Mouse (Mus musculus): ENCODE results near the gene Dolpp1. TPM values are rescaled to one million over a fixed set of nuclear protein-coding genes. Genes with fewer than 3 reads are reported as not detected.
"Not testable (repeated sequence)": the region's sequence is repeated elsewhere in the genome, so short reads cannot be mapped to it uniquely, and the experiment has no call there.

Dolpp1 gene
- polyA plus RNA-seq, 1 experiment from 2014 or later = 69.9 TPM

GRCm38 (mm10) chr2:30416649-30416965 lies 24.6 kb downstream of the Dolpp1 start:
- WGBS = 0% methylated on average over 7 of the region's 7 CpGs
- H3K27ac ChIP-seq = peak overlapping the region; percentile 96
- H3K4me1 ChIP-seq = peaks cover 52% of the 10 kb centered on the region
- ATAC-seq (replicated peaks) = no peak
- H3K36me3 ChIP-seq (replicated peaks) = no peaks in the 10 kb centered on the region
- no peaks in the 10 kb centered on the region for H3K9me3 ChIP-seq
- H3K4me3 ChIP-seq = peak overlapping the region; percentile 55
- H3K9ac ChIP-seq = peak overlapping the region; percentile 95
- peak overlapping the region; percentile 54 for H3K4me2 ChIP-seq
- no peaks in the 10 kb centered on the region for H3K27me3 ChIP-seq (replicated peaks)

DNA sequence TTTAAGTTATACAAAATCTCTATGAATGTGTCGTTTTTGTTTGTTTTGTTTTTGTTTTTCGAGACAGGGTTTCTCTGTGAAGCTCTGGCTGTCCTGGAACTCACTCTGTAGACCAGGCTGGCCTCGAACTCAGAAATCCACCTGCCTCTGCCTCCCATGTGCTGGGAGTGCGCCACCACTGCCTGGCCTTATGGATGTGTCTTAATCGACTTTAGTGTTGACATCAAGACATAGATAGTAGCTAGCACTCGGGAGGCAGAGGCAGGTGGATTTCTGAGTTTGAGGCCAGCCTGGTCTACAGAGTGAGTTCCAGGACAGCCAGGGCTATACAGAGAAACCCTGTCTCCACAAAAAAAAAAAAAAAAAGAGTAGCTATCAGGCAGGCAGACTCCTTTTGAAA lies 25.1 kb downstream of the Dolpp1 start:
- 82% methylated on average over 6 of the region's 6 CpGs for WGBS
- H3K9ac ChIP-seq; H3K36me3 ChIP-seq (replicated peaks); H3K27me3 ChIP-seq (replicated peaks); H3K9me3 ChIP-seq; H3K27ac ChIP-seq; ATAC-seq (replicated peaks): not testable (repeated sequence)
- peaks cover 52% of the 10 kb centered on the region for H3K4me1 ChIP-seq
- H3K4me3 ChIP-seq = peak overlapping the region; percentile 55
- peak overlapping the region; percentile 54 for H3K4me2 ChIP-seq

GRCm38 (mm10) chr2:30417595-30418165 lies 25.6 kb downstream of the Dolpp1 start:
- WGBS = 76% methylated on average over 5 of the region's 5 CpGs
- Histone ChIP-seq H3K9ac (no peak overlapping the region), H3K27me3 (replicated peaks) (no peaks in the 10 kb centered on the region), H3K27ac (no peak overlapping the region), H3K9me3 (no peaks in the 10 kb centered on the region), H3K4me3 (no peak overlapping the region), H3K36me3 (replicated peaks) (no peaks in the 10 kb centered on the region), H3K4me2 (peak overlapping the region; percentile 54; the same call in 1 of the 2 replicates), H3K4me1 (peaks cover 52% of the 10 kb centered on the region)
- no peak for ATAC-seq (replicated peaks)

GRCm38 (mm10) chr2:30418259-30418658 lies 26.2 kb downstream of the Dolpp1 start:
- ATAC-seq (replicated peaks) = no peak
- no peaks in the 10 kb centered on the region for H3K9me3 ChIP-seq
- WGBS = 70% methylated on average over 6 of the region's 6 CpGs
- peaks cover 46% of the 10 kb centered on the region for H3K4me1 ChIP-seq
- H3K27me3 ChIP-seq (replicated peaks) = no peaks in the 10 kb centered on the region
- no peaks in the 10 kb centered on the region for H3K36me3 ChIP-seq (replicated peaks)
- no peak overlapping the region for H3K27ac ChIP-seq
- peak overlapping the region; percentile 14; the same call in 1 of the 2 replicates for H3K4me2 ChIP-seq
- H3K9ac ChIP-seq = no peak overlapping the region
- no peak overlapping the region for H3K4me3 ChIP-seq

DNA sequence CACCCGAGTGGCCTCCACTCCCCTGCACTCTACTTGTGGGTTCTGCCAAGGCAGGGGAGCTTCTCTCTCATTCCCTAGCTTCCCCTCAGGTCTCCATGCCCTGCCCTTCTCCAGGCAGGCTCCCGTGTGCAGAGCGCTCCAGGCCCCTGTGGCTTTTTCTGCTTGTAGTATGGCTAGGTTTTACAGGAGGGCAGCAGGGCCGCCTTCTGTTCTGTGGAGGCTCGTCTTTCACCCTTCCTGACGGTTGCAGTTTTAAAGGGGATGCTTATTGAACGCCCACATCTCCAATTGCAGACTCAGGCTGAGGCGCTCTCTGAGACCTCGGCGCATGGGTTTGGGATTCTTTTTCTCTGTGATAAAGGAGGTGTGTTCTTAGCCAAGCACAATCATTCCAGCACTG lies 27.1 kb downstream of the Dolpp1 start:
- no peaks in the 10 kb centered on the region for H3K9me3 ChIP-seq
- no peaks in the 10 kb centered on the region for H3K36me3 ChIP-seq (replicated peaks)
- no peak for ATAC-seq (replicated peaks)
- no peak overlapping the region for H3K4me3 ChIP-seq
- peaks cover 38% of the 10 kb centered on the region for H3K4me1 ChIP-seq
- 0 out of 2 replicates have a peak overlapping the region, but pooled peaks have one; percentile 3 for H3K4me2 ChIP-seq
- no peak overlapping the region for H3K9ac ChIP-seq
- H3K27ac ChIP-seq = 0 out of 2 replicates have a peak overlapping the region, but pooled peaks have one; percentile 0
- no peaks in the 10 kb centered on the region for H3K27me3 ChIP-seq (replicated peaks)
- WGBS = 41% methylated on average over 10 of the region's 10 CpGs

GRCm38 (mm10) chr2:30421432-30421831 lies 29.4 kb downstream of the Dolpp1 start:
- ATAC-seq (replicated peaks) = no peak
- no peak overlapping the region for H3K4me3 ChIP-seq
- peaks cover 29% of the 10 kb centered on the region for H3K4me1 ChIP-seq
- no peaks in the 10 kb centered on the region for H3K9me3 ChIP-seq
- no peak overlapping the region for H3K9ac ChIP-seq
- peaks cover 2% of the 10 kb centered on the region; the same call in 1 of the 2 replicates for H3K36me3 ChIP-seq (replicated peaks)
- H3K27ac ChIP-seq = no peak overlapping the region
- H3K4me2 ChIP-seq = no peak overlapping the region
- WGBS = 76% methylated on average over 4 of the region's 4 CpGs
- H3K27me3 ChIP-seq (replicated peaks) = no peaks in the 10 kb centered on the region

DNA sequence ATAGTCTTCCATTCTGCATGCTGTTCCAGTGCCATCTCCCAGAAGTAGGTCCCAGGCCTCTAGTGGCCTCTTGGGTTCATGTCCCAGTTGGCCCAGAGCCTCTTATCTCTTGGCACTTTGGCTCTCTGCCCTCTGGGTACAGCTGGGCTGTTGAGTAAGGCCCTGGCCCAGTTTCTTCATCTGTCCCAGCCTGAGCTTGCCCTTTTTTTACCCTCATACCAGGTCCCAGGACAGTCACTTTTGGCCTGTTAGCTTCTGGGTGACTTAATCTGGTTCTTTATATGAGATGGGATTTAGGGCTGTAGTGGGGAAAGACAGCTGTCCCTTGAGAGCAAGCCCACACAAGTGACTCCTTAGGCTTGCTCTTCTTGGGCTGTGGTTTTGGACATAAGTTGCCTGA lies 37.1 kb downstream of the Dolpp1 start:
- Histone ChIP-seq H3K9ac (no peak overlapping the region), H3K27ac (no peak overlapping the region), H3K4me2 (no peak overlapping the region), H3K27me3 (replicated peaks) (no peaks in the 10 kb centered on the region), H3K4me1 (no peaks in the 10 kb centered on the region), H3K9me3 (no peaks in the 10 kb centered on the region), H3K36me3 (replicated peaks) (peaks cover 66% of the 10 kb centered on the region), H3K4me3 (no peak overlapping the region)
- no peak for ATAC-seq (replicated peaks)

DNA sequence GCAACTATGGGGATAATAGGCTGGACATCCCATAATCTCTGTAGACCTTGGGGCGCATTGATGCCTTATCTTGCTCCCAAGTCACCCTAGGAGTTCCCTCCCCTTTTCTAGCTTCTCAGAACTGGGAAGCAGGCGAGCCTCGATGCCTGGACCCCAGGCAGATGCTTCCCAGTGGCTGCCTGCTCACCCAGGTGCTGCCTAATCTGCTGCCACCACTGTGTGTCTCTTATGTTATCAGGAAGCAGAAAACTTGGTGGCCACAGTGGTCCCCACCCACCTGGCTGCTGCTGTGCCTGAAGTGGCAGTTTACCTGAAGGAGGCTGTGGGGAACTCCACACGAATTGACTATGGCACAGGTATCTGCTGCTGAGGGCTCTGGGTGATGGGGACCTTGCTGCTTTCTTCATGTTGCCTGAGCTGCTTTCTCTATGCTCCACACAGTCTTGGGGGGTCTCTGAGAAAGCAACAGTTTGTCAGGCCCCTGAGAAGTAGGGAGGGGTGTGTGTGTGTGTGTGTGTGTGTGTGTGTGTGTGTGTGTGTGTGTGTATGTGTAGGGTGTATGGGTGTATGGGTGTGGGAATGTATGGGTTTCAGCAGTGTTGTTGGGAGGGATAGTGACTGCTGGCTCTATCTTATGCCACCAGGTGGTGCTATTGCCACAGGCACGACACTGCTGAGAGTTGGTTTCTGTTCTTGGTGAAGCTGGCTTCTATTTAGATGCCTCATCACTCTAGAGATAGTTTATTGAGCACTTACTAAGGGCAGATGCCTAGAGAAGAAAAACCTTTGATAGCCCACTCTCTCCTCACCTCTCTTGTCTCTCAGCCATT lies 43.5 kb downstream of the Dolpp1 start:
- Histone ChIP-seq H3K36me3 (replicated peaks) (peaks cover 50% of the 10 kb centered on the region), H3K9me3 (no peaks in the 10 kb centered on the region), H3K27ac (no peak overlapping the region), H3K27me3 (replicated peaks) (no peaks in the 10 kb centered on the region), H3K9ac (no peak overlapping the region), H3K4me3 (no peak overlapping the region), H3K4me2 (no peak overlapping the region), H3K4me1 (peaks cover 3% of the 10 kb centered on the region)
- WGBS = 55% methylated on average over 5 of the region's 5 CpGs
- peak; percentile 71 for ATAC-seq (replicated peaks)

DNA sequence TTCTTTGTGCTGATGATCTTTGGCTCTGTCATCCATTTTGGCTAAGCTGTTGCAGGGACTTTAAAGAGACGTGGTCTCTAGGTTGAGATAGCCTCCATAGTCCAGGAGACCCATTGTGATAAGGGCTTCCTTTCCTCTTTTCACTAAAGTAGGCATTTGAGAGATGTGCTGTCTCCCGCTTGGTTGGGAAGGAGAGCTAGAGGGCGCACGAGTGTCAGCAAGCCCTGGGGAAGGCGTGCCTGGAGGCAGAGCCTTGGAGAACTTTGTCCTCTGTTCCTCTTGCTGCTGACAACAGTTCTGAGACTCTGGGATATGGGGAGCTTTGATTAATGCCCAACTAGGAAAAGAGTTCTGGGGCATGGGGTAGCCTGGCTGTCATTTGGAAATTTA lies 44.1 kb downstream of the Dolpp1 start:
- WGBS = 84% methylated on average over 5 of the region's 5 CpGs
- Histone ChIP-seq H3K4me2 (no peak overlapping the region), H3K9ac (no peak overlapping the region), H3K27me3 (replicated peaks) (no peaks in the 10 kb centered on the region), H3K4me1 (peaks cover 9% of the 10 kb centered on the region), H3K4me3 (no peak overlapping the region), H3K27ac (no peak overlapping the region), H3K36me3 (replicated peaks) (peaks cover 44% of the 10 kb centered on the region), H3K9me3 (no peaks in the 10 kb centered on the region)
- ATAC-seq (replicated peaks) = no peak

GRCm38 (mm10) chr2:30436809-30437208 lies 44.8 kb downstream of the Dolpp1 start:
- H3K27ac ChIP-seq = no peak overlapping the region
- H3K9me3 ChIP-seq = no peaks in the 10 kb centered on the region
- H3K9ac ChIP-seq = no peak overlapping the region
- H3K4me1 ChIP-seq = peaks cover 16% of the 10 kb centered on the region
- no peak overlapping the region for H3K4me3 ChIP-seq
- no peaks in the 10 kb centered on the region for H3K27me3 ChIP-seq (replicated peaks)
- H3K36me3 ChIP-seq (replicated peaks) = peaks cover 37% of the 10 kb centered on the region
- no peak overlapping the region for H3K4me2 ChIP-seq
- no peak for ATAC-seq (replicated peaks)
- 76% methylated on average over 4 of the region's 4 CpGs for WGBS

GRCm38 (mm10) chr2:30437791-30438190 lies 45.7 kb downstream of the Dolpp1 start:
- Histone ChIP-seq H3K36me3 (replicated peaks) (peaks cover 27% of the 10 kb centered on the region), H3K4me3 (no peak overlapping the region), H3K4me1 (peaks cover 25% of the 10 kb centered on the region), H3K27ac (no peak overlapping the region), H3K9me3 (no peaks in the 10 kb centered on the region), H3K27me3 (replicated peaks) (no peaks in the 10 kb centered on the region), H3K9ac (no peak overlapping the region), H3K4me2 (no peak overlapping the region)
- WGBS = 93% methylated on average over 4 of the region's 4 CpGs
- ATAC-seq (replicated peaks) = no peak

DNA sequence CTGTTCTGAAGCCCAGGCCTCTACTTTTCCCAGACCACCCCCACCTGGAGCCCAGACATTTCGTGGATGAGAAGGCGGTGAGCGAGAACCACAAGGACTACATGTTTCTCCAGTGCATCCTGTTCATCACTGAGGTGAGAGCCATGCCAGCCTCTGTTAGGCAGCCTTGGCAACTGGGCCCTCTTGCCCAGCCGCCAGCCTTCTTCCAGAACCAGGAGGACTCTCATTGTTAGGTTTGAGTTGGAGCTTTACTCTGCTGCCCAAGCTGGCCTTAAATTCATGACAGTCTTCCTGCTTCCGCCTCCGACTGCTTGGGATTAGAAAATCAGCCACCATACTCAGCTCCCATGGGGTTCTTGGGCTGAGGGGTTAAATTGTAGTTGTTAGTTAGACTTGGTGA lies 47.6 kb downstream of the Dolpp1 start:
- Histone ChIP-seq H3K9ac (no peak overlapping the region), H3K36me3 (replicated peaks) (peaks cover 14% of the 10 kb centered on the region), H3K4me3 (no peak overlapping the region), H3K4me2 (no peak overlapping the region), H3K27ac (peak overlapping the region; percentile 83; the same call in 1 of the 2 replicates), H3K27me3 (replicated peaks) (no peaks in the 10 kb centered on the region), H3K4me1 (peaks cover 34% of the 10 kb centered on the region), H3K9me3 (no peaks in the 10 kb centered on the region)
- no peak for ATAC-seq (replicated peaks)
- 92% methylated on average over 6 of the region's 6 CpGs for WGBS

- Histone ChIP-seq H3K27me3 (replicated peaks) (no peaks in the 10 kb centered on the region), H3K9me3 (no peaks in the 10 kb centered on the region), H3K9ac (no peak overlapping the region), H3K27ac (peak overlapping the region; percentile 83), H3K4me1 (peaks cover 36% of the 10 kb centered on the region), H3K4me2 (no peak overlapping the region), H3K4me3 (no peak overlapping the region), H3K36me3 (replicated peaks) (peaks cover 14% of the 10 kb centered on the region)
- 57% methylated on average over 3 of the region's 3 CpGs for WGBS
- ATAC-seq (replicated peaks) = no peak
Observed at GRCm38 (mm10) chr2:30440211-30440700, 48.2 kb downstream of the Dolpp1 start.
